Mouse (Mus musculus) midbrain, embryonic 15.5 days (tissue): ENCODE data around the gene Fbxo46. TPM values are rescaled to one million over a fixed set of nuclear protein-coding genes. Genes with fewer than 3 reads are reported as not detected.

Experiments used
- ATAC-seq: fragments of 200-750 bp; cut with Nextera tagmentation; replicated peaks from 2 replicates; pipeline ENCODE4 v1.8.0; 2017; ENCODE audit warnings: moderate TSS enrichment
- H3K27ac ChIP-seq: fragments of 300-500 bp; sonication (generic); 2 replicates; pipeline ENCODE4 v1.5.1; 2015; ENCODE audit warnings: mild to moderate bottlenecking, inconsistent platforms
- H3K27me3 ChIP-seq: fragments of 300-500 bp; sonication (generic); replicated peaks from 2 replicates; pipeline ENCODE4 v1.6.1; 2015; ENCODE audit warnings: inconsistent platforms
- H3K36me3 ChIP-seq: fragments of 300-500 bp; sonication (generic); replicated peaks from 2 replicates; pipeline ENCODE4 v1.6.1; 2015; ENCODE audit warnings: inconsistent platforms
- H3K4me1 ChIP-seq: fragments of 300-500 bp; sonication (generic); 2 replicates; pipeline ENCODE4 v1.6.1; 2015; ENCODE audit warnings: inconsistent platforms
- H3K4me2 ChIP-seq: fragments of 300-500 bp; sonication (generic); 2 replicates; pipeline ENCODE4 v1.6.1; 2015; ENCODE audit warnings: inconsistent platforms, mild to moderate bottlenecking, moderate library complexity
- H3K4me3 ChIP-seq: fragments of 300-500 bp; sonication (generic); 2 replicates; pipeline ENCODE4 v1.5.1; 2015; ENCODE audit warnings: mild to moderate bottlenecking, inconsistent platforms
- H3K9ac ChIP-seq: fragments of 300-500 bp; sonication (generic); 2 replicates; pipeline ENCODE4 v1.6.1; 2015; ENCODE audit warnings: mild to moderate bottlenecking, inconsistent platforms
- H3K9me3 ChIP-seq: fragments of 300-500 bp; sonication (generic); 2 replicates; pipeline ENCODE4 v1.6.1; 2016; ENCODE audit warnings: inconsistent platforms
- WGBS: fragments of 180-500 bp; shearing (Covaris S2); methylation state at CpG from one replicate; pipeline ENCODE4 v1.1.7; 2015; ENCODE audit warnings: mixed read lengths; 5-methylcytosine and 5-hydroxymethylcytosine counted together
- microRNA counts: library from miRNA; unstranded; fragments of <30 nt; microRNA quantifications from one replicate; lab custom pipeline; 2016
- microRNA-seq: library from miRNA; unstranded; fragments of <30 nt; microRNA quantifications from one replicate; pipeline ENCODE4, GENCODE M21; 2016
- polyA plus RNA-seq: library from polyadenylated mRNA; unstranded; fragments of >200 nt; fragmentation: Nextera tagmentation; extraction: Ambion mirVana; gene quantifications from 2 replicates; pipeline ENCODE4 v1.2.1, GENCODE M21; 2015

Fbxo46 gene
- polyA plus RNA-seq, 1 experiment from 2014 or later: 21.4 TPM

- Histone ChIP-seq H3K9ac (peak overlapping the region; percentile 72; the same call in 1 of the 2 replicates), H3K9me3 (no peaks in the 10 kb centered on the region), H3K4me3 (peak overlapping the region; percentile 74), H3K36me3 (no peaks in the 10 kb centered on the region), H3K27ac (no peak overlapping the region), H3K4me2 (peak overlapping the region; percentile 75), H3K27me3 (peaks cover 21% of the 10 kb centered on the region), H3K4me1 (peaks cover 41% of the 10 kb centered on the region)
- 62% methylated on average over 7 of the region's 7 CpGs for WGBS
- ATAC-seq: no peak
These were observed 57.6 kb downstream of the Fbxo46 start for GRCm38 (mm10) chr7:19177216-19177615.

- ATAC-seq: no peak
- peak overlapping the region; percentile 75 for H3K4me2 ChIP-seq
- H3K27me3 ChIP-seq: peaks cover 21% of the 10 kb centered on the region
- no peaks in the 10 kb centered on the region for H3K36me3 ChIP-seq
- H3K27ac ChIP-seq: no peak overlapping the region
- 5% methylated on average over 17 of the region's 18 CpGs for WGBS
- H3K9ac ChIP-seq: peak overlapping the region; percentile 18; the same call in 1 of the 2 replicates
- no peaks in the 10 kb centered on the region for H3K9me3 ChIP-seq
- H3K4me1 ChIP-seq: peaks cover 36% of the 10 kb centered on the region
- H3K4me3 ChIP-seq: peak overlapping the region; percentile 74
These were observed 58.4 kb downstream of the Fbxo46 start for GRCm38 (mm10) chr7:19178035-19178434.

- Histone ChIP-seq H3K27ac (no peak overlapping the region), H3K9ac (no peak overlapping the region), H3K27me3 (peaks cover 21% of the 10 kb centered on the region), H3K4me2 (peak overlapping the region; percentile 75), H3K4me1 (peaks cover 34% of the 10 kb centered on the region), H3K36me3 (no peaks in the 10 kb centered on the region), H3K9me3 (no peaks in the 10 kb centered on the region), H3K4me3 (peak overlapping the region; percentile 74)
- WGBS: 5% methylated on average over 27 of the region's 27 CpGs
- ATAC-seq: no peak
These were observed 58.9 kb downstream of the Fbxo46 start for GRCm38 (mm10) chr7:19178443-19179092.

GRCm38 (mm10) chr7:19179173-19179572 is 59.5 kb downstream of the Fbxo46 start:
- H3K4me1 ChIP-seq: peaks cover 34% of the 10 kb centered on the region

GRCm38 (mm10) chr7:19179936-19180335 is 60.3 kb downstream of the Fbxo46 start:
- Histone ChIP-seq H3K9ac (no peak overlapping the region), H3K36me3 (no peaks in the 10 kb centered on the region), H3K27ac (no peak overlapping the region), H3K4me2 (no peak overlapping the region; the same call in 1 of the 2 replicates), H3K27me3 (peaks cover 17% of the 10 kb centered on the region), H3K4me3 (peak overlapping the region; percentile 74; the same call in 1 of the 2 replicates), H3K4me1 (peaks cover 38% of the 10 kb centered on the region), H3K9me3 (no peaks in the 10 kb centered on the region)
- 44% methylated on average over 6 of the region's 6 CpGs for WGBS
- no peak for ATAC-seq

More at GRCm38 (mm10) chr7:19179173-19179572, 59.5 kb downstream of the Fbxo46 start:
- no peak overlapping the region for H3K9ac ChIP-seq
- H3K27ac ChIP-seq: no peak overlapping the region
- H3K27me3 ChIP-seq: peaks cover 17% of the 10 kb centered on the region
- H3K4me3 ChIP-seq: peak overlapping the region; percentile 74
- peak overlapping the region; percentile 75 for H3K4me2 ChIP-seq
- no peak for ATAC-seq
- H3K9me3 ChIP-seq: no peaks in the 10 kb centered on the region
- 0% methylated on average over 23 of the region's 32 CpGs for WGBS
- H3K36me3 ChIP-seq: no peaks in the 10 kb centered on the region

GRCm38 (mm10) chr7:19180862-19181429 is 61.3 kb downstream of the Fbxo46 start:
- 5% methylated on average over 25 of the region's 27 CpGs for WGBS
- Histone ChIP-seq H3K4me2 (peak overlapping the region; percentile 41), H3K36me3 (no peaks in the 10 kb centered on the region), H3K27ac (no peak overlapping the region), H3K4me3 (peak overlapping the region; percentile 23), H3K4me1 (peaks cover 41% of the 10 kb centered on the region), H3K9ac (no peak overlapping the region), H3K9me3 (no peaks in the 10 kb centered on the region), H3K27me3 (peaks cover 17% of the 10 kb centered on the region)
- ATAC-seq: no peak

- no peaks in the 10 kb centered on the region for H3K9me3 ChIP-seq
- H3K27ac ChIP-seq: no peak overlapping the region
- peaks cover 16% of the 10 kb centered on the region for H3K4me1 ChIP-seq
- no peak for ATAC-seq
- H3K36me3 ChIP-seq: 0 out of 2 replicates have a peak, but pooled peaks cover 10% of the 10 kb centered on the region
- no peak overlapping the region for H3K4me3 ChIP-seq
- 78% methylated on average over 2 of the region's 2 CpGs for WGBS
- H3K27me3 ChIP-seq: peaks cover 16% of the 10 kb centered on the region
- no peak overlapping the region for H3K9ac ChIP-seq
- no peak overlapping the region for H3K4me2 ChIP-seq
These were observed 64.6 kb downstream of the Fbxo46 start for GRCm38 (mm10) chr7:19184250-19184649.

GRCm38 (mm10) chr7:19184758-19185157 is 65.1 kb downstream of the Fbxo46 start:
- Histone ChIP-seq H3K9ac (no peak overlapping the region), H3K4me2 (peak overlapping the region; percentile 4; the same call in 1 of the 2 replicates), H3K36me3 (0 out of 2 replicates have a peak, but pooled peaks cover 10% of the 10 kb centered on the region), H3K27me3 (peaks cover 11% of the 10 kb centered on the region), H3K27ac (no peak overlapping the region), H3K4me3 (no peak overlapping the region), H3K4me1 (peaks cover 11% of the 10 kb centered on the region; the same call in 1 of the 2 replicates), H3K9me3 (no peaks in the 10 kb centered on the region)
- ATAC-seq: no peak
- 46% methylated on average over 6 of the region's 6 CpGs for WGBS

MicroRNAs within 50 kb of the gene (microRNA counts, 519-probe panel; counts per million panel counts)
- 1,760 counts per million, percentile 10 among the panel's probes with 10 or more counts for microRNA mmu-miR-330 (lab: Ali Mortazavi, UCI)

Small RNA genes lying within 50 kb of the gene (microRNA-seq; reads per million reads assigned to microRNA genes)
- gene Mir3100: 0.74 reads per million
- 562 reads per million, percentile 74 among the genes with 10 or more reads in this experiment for gene Mir330

Other genes starting within 250 kb of the Fbxo46 start
- gene Pglyrp1, start 248.5 kb upstream of the Fbxo46 start, polyA plus RNA-seq: 27.0 and 27.3 TPM in 2 replicates
- 24.6 and 25.8 TPM in 2 replicates for gene Ccdc61, start 209.4 kb upstream of the Fbxo46 start, polyA plus RNA-seq
- gene Nova2, start 194.0 kb upstream of the Fbxo46 start, polyA plus RNA-seq: 15.2 and 15.9 TPM in 2 replicates
- 0.80 and 1.0 TPM in 2 replicates for gene Nanos2, start 132.5 kb upstream of the Fbxo46 start, polyA plus RNA-seq
- gene Mypop, start 128.6 kb upstream of the Fbxo46 start, polyA plus RNA-seq: 5.8 and 6.2 TPM in 2 replicates
- 33.4 and 40.2 TPM in 2 replicates for gene Irf2bp1, start 115.8 kb upstream of the Fbxo46 start, polyA plus RNA-seq
- gene Foxa3, start 96.3 kb upstream of the Fbxo46 start, polyA plus RNA-seq: not detected in 2 replicates
- 30.6 and 32.7 TPM in 2 replicates for gene Sympk, start 95.5 kb upstream of the Fbxo46 start, polyA plus RNA-seq
- 0.15 and 0.37 TPM in 2 replicates for gene Rsph6a, start 65.2 kb upstream of the Fbxo46 start, polyA plus RNA-seq
- 34.2 and 40.9 TPM in 2 replicates for gene Dmwd, start 43.6 kb upstream of the Fbxo46 start, polyA plus RNA-seq
- 10.8 and 13.9 TPM in 2 replicates for gene Dmpk, start 36.0 kb upstream of the Fbxo46 start, polyA plus RNA-seq
- 2.1 and 2.2 TPM in 2 replicates for gene Six5, start 25.3 kb upstream of the Fbxo46 start, polyA plus RNA-seq
- gene Gm4969, start 1.5 kb upstream of the Fbxo46 start, polyA plus RNA-seq: 6.9 and 7.3 TPM in 2 replicates
- 26.4 and 27.0 TPM in 2 replicates for gene Qpctl, start 29.4 kb downstream of the Fbxo46 start, polyA plus RNA-seq
- 109 and 112 TPM in 2 replicates for gene Snrpd2, start 29.9 kb downstream of the Fbxo46 start, polyA plus RNA-seq
- 3.5 and 4.3 TPM in 2 replicates for gene Gipr, start 46.3 kb downstream of the Fbxo46 start, polyA plus RNA-seq
- gene Eml2, start 56.6 kb downstream of the Fbxo46 start, polyA plus RNA-seq: 8.9 and 10.8 TPM in 2 replicates
- gene Gpr4, start 92.7 kb downstream of the Fbxo46 start, polyA plus RNA-seq: 3.5 and 4.0 TPM in 2 replicates
- gene Opa3, start 108.5 kb downstream of the Fbxo46 start, polyA plus RNA-seq: 37.9 and 41.1 TPM in 2 replicates
- gene Vasp, start 152.0 kb downstream of the Fbxo46 start, polyA plus RNA-seq: 35.9 and 37.4 TPM in 2 replicates
- 1.1 and 1.7 TPM in 2 replicates for gene Ppm1n, start 160.2 kb downstream of the Fbxo46 start, polyA plus RNA-seq
- 112 and 121 TPM in 2 replicates for gene Rtn2, start 162.8 kb downstream of the Fbxo46 start, polyA plus RNA-seq
- 0.08 TPM in 1 of 2 replicates, not detected in the other for gene Fosb, start 190.2 kb downstream of the Fbxo46 start, polyA plus RNA-seq
- gene Ercc1, start 224.9 kb downstream of the Fbxo46 start, polyA plus RNA-seq: 80.2 and 83.3 TPM in 2 replicates
- gene Cd3eap, start 239.6 kb downstream of the Fbxo46 start, polyA plus RNA-seq: 22.0 and 25.1 TPM in 2 replicates
- 2.1 and 2.5 TPM in 2 replicates for gene Ppp1r13l, start 239.9 kb downstream of the Fbxo46 start, polyA plus RNA-seq